Mouse (Mus musculus) cerebellum, postnatal 10 days (tissue): ENCODE data around the gene Vezf1.

Experiments
- DNase-seq, 2 experiments: peaks; one replicate each; pipeline ENCODE4 v3.0.0; 2021; ENCODE audit warnings: mixed read lengths in 2 of 2

Vezf1 gene

DNA sequence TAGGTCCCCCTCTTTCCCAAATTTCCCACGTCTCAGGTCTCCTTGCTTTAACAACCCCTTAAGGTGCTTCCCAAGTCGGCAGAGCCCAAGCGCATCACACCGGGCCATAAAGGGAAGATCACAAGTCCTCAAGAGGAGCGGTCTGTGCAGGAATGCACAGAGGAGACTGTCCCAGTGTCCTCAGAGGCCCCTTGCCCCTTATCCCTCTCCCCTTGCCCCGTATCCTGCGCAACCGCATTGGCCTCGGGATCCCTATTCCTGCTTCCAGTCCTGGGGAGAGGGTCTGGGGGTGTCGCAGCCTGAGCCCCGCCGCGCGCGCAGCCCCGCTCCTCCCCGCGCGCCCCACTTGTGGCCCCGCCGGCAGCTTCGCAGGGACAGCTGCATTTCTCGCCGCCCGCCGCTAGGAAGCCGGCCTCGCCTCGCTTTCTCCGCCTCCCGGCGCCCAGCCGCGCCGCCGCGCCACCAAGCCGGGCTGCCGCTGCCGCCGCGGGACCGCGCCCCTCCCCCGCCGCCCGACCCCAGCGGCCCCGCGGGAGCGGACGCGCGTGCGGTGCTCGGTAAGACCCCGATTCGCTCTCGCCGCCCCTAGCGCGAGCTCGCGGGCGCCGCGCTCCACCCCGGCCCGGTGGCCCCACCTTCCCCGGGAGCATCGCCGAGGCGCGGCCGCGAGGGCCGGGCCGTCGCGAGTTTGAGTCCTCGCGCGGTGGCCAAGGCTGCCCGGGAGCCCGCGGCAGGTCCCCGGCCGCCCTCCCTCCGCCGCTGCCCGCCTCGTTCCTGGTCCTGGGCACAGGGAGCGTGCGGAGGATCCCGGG lies 30.9 kb downstream of the Vezf1 start:
- peak; percentile 87 to 88 for DNase-seq

DNA sequence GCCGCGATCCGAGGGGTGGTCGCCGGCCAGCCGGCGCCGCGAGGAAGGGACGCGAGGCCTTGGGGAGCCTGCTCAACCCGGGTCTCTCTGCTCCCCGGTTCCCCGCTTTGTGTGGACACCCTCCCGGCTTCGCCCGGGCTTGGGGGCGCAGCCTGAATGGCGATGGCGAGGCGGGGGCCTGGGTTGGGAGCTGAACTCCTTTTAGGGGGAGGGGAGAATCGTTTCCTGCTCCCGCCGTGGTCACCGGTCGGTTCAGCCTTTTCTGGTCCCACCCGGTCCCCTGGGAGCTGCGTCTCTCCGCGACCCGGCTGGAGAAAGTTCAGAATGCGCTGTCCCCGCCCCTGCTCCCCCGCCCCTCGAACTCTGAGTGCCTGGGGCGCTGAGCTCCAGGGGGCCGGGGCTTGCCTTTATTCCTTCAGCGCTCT lies 31.5 kb downstream of the Vezf1 start:
- DNase-seq = peak; percentile 72 to 78

DNA sequence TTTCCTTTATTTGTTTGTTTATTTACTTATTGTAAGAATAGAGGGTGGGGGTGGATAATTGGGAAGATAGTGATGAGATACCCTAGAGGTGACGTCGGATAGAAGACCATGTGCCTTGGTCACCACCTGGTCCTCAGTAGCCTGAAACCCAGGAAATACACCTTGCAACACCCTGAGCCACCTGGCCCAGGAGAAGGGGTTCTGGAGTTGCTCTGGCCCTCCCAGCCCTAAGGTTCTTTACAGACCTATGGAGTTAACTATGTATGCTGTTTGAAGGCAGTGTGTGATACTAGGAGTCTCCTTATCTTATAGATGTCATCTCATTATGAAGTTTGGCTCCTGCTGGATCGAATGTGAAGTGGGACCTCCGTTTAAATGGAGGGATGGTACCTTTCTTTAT lies 32.1 kb downstream of the Vezf1 start:
- DNase-seq = no peak

DNA sequence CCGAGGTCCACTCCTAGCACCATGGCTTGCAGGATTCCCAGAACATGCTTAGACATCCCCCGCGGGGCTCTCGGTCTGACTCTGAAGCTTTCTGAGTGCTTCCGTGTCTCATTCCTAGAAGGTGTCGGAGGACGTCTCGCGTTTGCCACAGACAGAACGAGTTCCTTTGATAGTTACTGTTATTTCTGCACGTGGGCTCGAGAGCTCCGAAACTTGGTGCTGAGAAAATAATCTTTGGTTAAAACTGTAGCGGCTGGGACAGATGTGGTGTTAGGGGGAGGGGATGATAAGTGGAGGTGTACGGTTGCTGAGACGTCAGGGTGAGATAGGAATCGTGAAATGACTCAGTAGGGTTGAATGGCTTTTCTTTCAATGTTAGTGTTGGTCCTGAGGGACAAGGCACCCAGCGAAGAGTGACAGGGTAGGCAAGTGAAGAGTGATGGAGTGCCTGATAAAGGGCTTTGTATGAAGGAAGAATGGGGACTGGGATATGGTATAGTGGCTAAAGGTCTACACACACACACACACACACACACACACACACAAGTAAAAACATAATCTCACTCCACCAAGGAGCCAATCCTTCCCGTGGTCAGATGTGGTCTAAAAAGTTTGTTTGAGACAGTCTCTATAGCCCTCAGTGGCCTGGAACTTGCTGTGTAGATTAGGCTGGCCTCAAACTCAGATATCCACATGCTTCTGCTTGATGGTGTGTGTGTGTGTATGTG lies 35.3 kb downstream of the Vezf1 start:
- DNase-seq = no peak

DNA sequence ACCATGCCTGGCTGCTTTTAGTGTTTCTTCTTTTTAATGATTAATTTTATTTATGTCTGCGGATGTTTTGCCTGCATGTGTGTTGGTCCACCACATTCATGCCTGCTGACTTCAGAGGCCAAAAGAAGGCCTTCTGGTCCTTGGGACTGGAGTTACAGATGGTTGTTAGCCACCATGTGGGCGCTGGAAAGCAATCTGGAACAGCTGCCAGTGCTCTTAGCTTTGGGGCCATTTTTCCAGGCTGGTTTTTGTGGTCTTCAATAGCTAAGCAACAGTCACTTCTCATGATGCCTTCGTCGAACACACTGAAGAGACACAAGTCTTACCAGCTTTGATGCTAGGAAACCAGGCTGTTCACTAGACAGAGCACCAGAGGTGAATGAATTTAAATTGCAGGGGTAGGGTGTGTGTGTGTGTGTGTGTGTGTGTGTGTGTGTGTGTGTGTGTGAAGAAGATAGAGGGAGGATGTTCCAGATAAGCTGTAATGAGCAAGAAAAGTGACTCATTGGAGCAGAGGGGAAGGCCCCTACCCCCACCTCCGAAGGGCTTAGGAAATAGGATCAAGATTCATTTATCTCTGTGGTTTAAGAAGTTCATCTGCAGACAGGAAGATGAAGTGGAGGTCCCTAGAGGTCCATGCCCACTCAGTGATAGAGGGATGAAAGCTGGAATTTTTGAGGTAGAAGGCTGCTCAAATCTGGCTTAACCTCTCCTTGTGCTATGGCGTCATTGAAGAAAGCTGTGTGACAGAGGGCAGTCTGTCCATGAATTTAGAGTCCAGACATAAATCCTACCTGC lies 37.6 kb downstream of the Vezf1 start:
- no peak for DNase-seq

DNA sequence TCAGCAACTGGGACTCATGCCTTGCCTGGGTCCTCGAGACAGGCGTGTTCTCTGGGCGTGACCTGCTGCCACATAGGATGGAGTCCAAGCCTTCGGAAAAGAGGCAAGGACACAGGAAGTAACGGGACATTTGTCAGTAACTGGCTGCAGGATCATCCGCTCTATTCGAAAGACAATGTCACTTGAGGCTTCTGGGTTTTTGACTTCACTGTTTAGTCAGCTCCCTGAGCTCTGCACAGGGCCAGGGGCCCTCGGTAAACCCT lies 38.1 kb downstream of the Vezf1 start:
- DNase-seq = no peak

DNA sequence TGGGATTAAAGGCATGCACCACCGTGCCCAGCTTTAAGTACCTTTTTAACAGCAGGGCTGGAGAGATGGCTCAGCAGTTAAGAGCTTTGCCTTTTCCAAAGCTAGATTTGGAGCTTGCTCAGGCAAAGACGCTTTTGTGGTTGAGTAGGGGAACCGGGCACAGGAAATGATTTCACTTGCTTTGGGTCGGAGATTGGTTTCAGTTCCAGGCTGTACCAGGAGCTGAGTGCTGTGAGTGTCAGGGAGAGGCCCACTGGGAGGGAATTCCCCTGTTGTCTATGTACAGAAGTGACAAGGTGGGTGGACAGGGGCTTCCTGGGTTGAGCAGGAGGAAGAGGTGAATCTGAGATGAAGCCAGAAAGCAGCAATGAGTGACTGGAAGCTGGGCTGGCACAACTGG lies 39.3 kb downstream of the Vezf1 start:
- DNase-seq = no peak

DNA sequence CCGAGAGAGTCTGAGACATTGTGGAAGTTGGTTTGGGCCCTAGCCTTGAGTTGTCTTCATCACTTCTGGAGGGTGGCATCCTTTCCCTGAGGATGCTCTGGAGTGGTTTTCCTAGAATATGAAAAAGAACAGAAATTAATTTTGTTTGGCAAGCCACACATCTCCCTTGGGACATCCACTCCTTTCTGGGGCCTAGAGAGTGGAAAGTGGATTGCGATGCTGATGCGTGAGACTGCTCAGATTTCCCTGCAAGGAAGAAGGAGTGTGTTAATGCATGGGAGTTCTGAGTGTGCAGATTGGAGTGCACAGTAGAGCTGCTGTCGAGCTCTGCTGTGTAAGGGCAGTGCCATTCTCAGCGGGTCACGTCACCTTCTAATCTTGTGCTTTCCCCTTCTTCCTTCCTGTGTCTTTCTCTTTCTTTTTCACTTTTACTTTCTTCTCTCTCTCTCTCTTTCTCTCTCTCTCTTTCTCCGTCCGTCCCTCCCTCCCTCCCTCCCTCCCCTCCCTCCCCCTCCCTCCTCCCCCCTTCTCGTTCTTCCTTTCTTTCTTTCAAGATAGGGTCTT lies 42.0 kb downstream of the Vezf1 start:
- DNase-seq = no peak

DNA sequence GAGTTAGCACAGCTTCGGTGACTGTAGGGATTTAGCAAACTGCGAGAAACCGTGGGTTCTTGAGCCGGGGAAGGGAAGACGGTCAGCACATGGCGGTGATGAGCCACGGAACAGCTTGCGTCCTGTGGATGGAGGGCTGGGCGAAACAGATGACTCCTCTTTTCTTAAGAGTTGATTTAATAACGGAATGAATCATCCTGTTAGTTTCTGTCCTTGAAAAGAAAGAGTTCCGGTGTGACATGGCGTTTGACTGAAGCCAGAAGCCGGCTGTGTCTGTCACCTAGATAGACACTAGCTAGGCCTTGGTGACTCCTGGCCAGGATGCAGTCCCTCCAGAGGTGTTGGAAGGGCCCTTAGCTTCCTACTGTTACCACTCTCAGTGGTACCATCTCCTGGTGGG lies 44.0 kb downstream of the Vezf1 start:
- no peak for DNase-seq

DNA sequence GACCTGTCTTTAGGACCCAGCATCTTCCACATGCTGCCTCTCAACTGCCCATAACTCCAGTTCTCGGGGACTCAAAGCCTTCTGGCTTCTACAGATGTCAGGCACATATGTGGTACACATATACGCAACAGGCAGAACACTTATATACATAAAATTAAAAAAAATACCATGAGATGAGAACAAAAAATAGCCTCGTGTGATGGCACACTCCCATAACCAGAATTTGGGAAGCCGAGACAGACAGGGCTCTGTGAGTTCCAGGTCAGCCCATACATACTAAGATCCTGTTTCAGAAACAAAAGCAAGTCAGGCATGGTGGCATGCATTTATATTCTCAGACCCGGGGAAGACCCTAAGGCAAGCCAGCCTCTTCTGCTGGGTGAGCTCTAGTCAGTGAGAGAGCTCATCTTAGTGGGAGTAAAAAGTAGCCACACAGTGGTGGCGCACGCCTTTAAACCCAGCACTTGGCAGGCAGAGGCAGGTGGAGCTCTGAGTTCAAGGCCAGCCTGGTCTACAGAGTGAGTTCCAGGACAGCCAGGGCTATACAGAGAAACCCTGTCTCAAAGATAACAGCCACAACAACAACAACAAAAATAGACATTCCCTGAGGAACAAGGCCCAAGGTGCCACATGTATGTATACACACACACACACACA lies 44.7 kb downstream of the Vezf1 start:
- no peak for DNase-seq

DNA sequence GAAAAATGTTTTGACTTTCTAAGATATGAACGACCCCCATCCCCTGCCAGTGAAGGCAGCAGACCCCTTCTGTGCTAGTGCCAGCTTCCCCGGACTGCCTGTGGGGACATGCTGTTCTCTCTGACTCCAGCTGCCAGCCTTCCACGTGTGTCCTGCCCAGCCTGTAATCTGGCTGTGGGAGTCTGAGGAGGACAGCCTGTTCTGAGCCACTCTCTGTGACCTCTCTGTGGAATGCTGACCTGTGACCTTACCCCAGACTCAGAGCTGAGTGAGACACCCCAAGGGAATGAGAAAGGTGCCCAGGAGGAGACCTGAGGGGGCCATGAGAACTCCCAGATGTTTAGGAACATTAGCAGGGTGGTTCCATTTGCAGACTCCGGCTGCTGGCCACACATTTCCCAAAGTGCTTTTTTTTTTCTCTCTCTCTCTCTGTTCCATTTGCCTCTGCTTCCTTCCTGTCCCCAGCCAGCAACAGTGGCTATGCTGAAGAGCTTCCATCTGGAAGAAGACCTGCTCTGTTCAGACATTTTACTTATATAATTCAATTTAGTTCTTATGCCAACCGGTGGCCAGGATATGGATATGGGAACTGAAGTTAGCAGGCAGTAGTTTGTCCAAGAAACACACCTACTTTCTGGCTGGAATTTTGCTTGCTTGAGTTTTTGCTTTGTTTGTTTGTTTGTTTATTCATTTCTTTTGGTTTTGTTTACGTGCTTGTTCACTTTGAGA lies 45.6 kb downstream of the Vezf1 start:
- peak in 1 of 2 experiments; percentile 51 for DNase-seq

DNA sequence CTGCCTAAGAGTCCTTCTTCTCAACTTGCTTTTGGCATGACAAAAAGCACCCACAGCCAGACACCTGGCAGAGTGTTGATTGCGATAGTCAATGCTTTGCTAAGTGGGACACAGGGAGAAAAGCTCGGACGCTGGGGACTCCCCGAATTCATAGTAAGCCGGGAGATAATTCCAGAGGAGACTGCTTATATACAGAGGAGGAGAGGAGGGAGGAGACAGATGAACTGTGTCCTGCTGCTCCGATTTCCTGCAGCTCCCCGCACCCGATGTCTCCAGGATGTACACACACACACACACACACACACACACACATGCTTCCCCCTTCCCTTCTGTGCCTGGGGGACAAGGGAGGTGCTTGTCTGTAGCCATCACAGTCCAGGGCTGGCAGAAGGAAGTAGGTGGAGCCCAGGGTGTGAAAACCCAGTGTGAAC lies 46.8 kb downstream of the Vezf1 start:
- DNase-seq = peak; percentile 51 to 58

DNA sequence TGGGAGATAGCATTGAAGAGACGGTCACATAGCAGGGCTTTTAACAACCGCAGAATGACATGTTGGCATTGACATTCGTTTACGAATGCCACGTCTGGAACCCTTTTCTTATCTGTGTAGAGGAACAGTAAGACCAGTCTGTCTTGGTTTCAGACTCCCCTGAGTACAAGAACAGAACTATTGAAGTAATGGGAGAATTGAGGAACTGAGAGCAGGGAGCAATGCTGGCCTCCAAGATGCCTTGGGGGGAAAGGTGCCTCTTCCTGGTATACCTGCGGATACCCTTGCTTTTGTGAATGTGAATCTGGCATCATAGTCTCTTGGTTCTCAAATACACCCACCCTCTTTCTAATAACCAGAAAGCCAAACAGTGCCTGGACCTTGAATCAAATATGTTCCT lies 48.5 kb downstream of the Vezf1 start:
- no peak for DNase-seq

DNA sequence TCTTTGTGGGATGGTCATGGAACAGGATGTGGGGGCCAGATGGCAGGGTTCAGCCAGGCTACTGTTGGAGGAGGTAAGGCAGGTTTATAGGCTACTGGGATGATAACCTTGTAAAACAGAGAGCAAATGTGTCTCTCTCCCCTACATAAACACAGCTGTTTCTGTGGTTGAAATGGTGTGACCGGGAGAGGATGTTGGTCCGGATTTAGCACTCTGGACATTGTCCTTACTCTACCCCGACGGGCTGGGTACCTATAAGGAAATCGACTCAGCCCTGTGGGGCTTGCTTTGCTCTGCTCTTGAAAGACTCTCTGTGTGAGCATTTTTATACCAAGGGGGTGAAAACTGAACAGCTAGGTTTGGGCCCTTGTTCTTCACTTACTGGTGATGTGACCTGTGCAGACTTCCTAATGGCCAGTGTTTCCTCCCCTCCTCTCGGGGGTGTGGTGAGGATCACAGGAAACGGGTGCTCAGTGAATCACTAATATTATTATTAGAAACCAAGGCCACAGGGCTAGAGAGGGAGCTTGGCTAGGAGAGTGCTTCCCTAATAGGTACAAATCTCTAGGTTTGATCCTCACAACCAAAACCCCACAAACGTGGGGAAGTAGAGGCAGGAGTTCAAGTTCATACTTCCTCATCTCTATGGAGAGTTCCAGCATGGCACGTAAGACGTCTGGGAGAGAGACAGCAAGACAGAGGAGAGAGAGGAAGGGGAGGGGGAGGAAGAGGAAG lies 49.4 kb downstream of the Vezf1 start:
- DNase-seq = no peak

DNA sequence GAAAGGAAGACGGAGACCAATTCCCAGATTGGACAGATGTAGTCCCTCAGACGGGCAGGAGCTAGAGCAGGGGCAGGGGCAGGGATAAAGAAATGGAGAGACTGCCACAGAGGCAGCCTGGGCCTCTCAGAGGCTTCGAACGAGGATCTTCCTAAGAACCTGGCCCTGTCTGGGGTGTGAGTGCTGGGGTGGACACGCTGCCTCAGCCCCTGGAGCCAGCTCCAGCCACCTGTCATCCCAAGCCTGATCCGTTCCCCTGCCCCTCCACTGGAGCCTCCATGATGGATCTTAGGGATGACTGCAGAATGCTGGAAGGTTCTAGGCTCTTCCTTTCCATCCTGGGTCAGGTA lies 50.0 kb downstream of the Vezf1 start:
- peak; percentile 45 to 59 for DNase-seq

DNA sequence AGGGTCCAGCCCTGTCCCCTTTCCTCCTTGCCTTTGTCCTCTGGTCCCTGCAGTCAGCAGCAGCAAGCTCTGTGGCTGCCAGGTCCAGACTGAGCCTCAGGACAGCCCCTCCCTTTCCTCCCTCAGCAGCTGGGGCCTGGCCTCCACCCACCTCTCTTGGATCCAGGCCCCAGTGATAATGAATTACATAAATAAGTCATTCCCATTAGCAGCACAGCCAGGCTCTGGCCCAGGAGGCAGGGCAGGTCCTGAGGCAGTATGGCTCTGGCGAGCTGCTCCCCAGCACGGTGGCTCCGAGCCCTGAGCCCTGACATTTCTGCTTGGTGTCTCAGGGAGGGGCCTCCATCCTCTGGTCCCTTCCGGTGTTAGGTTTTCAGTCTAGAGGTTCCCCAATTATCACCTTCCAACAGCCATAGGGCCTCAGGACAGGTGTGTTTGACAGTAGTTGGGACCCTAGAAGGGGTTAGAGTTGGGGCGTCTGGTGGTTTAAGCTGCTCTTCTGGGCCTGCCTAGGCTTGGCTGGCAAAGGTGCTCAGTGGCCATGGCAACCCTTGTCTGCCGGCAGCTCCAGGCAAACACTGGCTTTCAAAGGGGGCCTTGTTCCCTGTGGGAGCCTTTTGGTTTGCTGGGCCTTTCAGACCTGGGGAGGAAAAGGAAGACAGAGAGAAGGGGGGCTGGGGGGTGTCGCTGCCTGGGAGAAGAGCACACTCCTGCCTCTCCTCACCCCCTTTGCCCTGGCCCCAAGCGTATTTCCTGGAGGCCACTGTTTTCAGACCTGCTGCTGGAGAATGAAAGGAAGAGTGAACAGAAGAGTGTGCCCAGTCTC lies 51.0 kb downstream of the Vezf1 start:
- DNase-seq = peak; percentile 88 to 90

DNA sequence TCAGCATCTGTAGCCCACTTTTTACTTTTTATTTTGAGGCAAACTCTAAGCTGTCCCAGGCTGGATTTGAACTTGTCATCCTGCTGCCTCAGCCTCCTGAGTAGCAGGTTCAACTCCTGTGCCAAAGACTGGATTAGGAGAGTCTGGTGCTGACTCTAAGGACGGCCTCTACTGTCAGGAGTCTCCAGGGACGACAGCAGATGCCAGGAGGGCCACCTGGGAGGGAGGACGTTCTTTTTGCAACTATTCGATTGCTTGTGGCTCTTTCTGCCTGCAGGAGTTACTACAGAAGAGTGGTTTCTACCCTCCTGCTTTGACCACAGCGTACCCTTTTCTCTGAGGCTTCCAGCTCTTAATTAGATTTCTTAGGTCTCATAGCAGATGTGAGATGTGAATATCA lies 54.5 kb downstream of the Vezf1 start:
- DNase-seq = no peak

DNA sequence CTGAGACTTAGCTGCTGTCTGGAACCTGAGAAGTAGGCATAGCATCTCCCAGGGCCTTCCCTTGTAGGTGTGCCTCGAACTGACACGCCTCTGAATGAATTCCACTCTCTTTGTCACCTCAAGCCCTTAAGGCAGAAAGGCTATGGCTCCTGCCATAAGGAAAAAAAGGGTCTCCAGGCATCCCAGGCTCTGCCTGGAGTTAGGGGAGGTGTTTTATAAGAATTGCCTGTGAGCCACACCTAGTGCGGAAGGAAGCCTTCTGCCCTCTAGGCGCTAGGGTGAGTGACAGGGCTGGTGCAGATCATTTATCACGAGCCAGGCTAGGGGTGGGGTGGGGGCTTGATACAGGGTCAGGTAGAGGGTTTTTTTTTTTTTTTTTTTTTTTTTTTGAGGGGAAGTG lies 54.9 kb downstream of the Vezf1 start:
- no peak for DNase-seq

DNA sequence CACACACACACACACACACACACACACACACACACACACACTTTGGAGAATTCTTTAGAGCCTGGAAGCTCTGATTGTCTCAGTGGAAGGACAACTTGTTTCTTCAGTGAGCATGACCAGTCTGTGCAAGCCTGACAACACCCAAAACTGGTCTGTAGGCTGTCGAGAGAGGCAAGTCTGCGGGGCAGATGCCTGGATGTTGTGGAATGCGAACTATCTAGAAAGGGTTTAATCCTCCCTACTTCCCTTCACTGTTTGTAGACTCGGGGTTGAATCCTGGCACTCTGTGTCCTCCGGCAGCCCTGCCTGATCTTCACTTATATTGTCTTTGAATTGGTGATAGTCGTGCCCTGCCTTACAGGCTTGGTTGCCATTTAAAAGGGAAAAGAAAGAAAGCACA lies 55.7 kb downstream of the Vezf1 start:
- no peak for DNase-seq

DNA sequence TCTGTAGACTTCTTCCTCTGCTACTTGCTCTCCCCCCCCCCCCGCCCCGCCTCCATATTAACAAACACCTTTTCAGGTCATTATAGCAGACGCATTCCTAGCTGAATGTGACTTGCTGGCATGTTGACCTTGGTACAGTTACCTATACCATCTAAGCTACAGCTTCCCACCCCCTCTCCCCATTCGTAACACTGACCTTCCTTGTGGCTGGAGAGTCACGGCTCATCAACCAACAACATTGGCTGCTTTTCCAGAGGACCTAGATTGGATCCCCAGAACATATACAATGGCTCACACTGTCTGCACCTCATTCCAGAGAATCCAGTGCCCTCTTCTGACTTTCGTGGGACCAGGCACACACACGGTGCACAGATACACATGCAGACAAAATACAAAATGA lies 57.4 kb downstream of the Vezf1 start:
- DNase-seq = no peak
